Mouse (Mus musculus): ENCODE data around the gene Lin28a. TPM values are rescaled to one million over a fixed set of nuclear protein-coding genes. Genes with fewer than 3 reads are reported as not detected.

Gene Lin28a
- polyA plus RNA-seq, 1 experiment from 2014 or later: 3.4 TPM

DNA sequence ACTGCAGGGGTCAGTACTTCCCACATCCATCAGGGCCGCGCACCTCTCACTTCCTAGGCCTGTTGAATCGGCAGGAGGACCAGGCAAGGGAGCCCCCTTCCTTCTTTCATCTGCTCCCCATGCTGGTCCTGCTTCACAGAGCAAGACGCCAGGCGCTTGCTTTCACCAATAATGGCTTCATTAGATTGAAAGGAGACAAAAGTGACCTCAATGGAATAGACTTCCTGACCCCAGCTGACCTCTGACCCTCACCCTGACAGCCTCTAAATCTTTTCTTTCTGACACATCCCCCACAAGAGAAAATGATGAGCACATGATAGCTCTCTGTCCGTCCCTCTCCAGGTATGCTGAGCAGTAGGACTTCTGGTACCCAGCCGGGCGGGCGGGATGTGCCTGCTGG, 7.2 kb upstream of the Lin28a start:
- H3K9me3 ChIP-seq (ENCODE audit: control insufficient read depth, low read length): no peaks in the 10 kb centered on the region
- no peak overlapping the region for H3K9ac ChIP-seq (ENCODE audit: low read length)
- DNase-seq (ENCODE audit: low spot score) (no peak), ATAC-seq (ENCODE audit: insufficient read depth, low FRiP score, low TSS enrichment) (no peak)
- H3K27ac ChIP-seq (ENCODE audit: low read depth, low read length): no peak overlapping the region
- H3K27me3 ChIP-seq (ENCODE audit: control insufficient read depth, insufficient read depth, low read length): no peaks in the 10 kb centered on the region
- H3K4me2 ChIP-seq (ENCODE audit: low read depth): no peak overlapping the region
- H3K4me3 ChIP-seq (ENCODE audit: low read depth, low read length): no peak overlapping the region
- H3K4me1 ChIP-seq (ENCODE audit: control insufficient read depth, insufficient read depth, low read length): no peaks in the 10 kb centered on the region
- 34% methylated on average over 9 of the region's 9 CpGs for WGBS
- H3K36me3 ChIP-seq (ENCODE audit: control insufficient read depth, insufficient read depth, low read length): no peaks in the 10 kb centered on the region

DNA sequence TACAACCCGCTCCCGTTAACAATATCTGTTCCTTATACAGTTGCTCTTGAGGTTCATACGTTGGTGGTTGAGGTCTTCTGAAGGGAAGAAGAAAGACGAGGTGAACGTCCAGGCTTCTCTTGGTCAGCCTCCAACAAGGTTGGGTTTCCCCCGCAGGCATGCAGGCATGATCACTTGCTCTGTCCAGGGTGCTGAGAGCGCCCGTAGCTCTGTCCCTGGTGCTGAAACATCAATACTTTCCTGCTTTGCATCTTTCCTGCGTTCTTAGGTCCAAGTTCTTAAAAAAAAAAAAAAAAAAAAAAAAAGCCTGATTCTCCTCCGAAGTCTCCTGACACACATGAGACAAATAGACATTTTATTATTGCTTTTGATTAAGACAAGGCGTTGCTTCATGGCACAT, 2.0 kb upstream of the Lin28a start:
- DNase-seq (ENCODE audit: low spot score) (peak; percentile 77), ATAC-seq (ENCODE audit: insufficient read depth, low FRiP score, low TSS enrichment) (no peak)
- Histone ChIP-seq H3K36me3 (ENCODE audit: control insufficient read depth, insufficient read depth, low read length) (no peaks in the 10 kb centered on the region), H3K4me2 (ENCODE audit: low read depth) (peak overlapping the region; percentile 70), H3K4me1 (ENCODE audit: control insufficient read depth, insufficient read depth, low read length) (peaks cover 35% of the 10 kb centered on the region), H3K9ac (ENCODE audit: low read length) (no peak overlapping the region), H3K4me3 (ENCODE audit: low read depth, low read length) (no peak overlapping the region), H3K27me3 (ENCODE audit: control insufficient read depth, insufficient read depth, low read length) (no peaks in the 10 kb centered on the region), H3K9me3 (ENCODE audit: control insufficient read depth, low read length) (no peaks in the 10 kb centered on the region), H3K27ac (ENCODE audit: low read depth, low read length) (no peak overlapping the region)
- 5% methylated on average over 11 of the region's 11 CpGs for WGBS

DNA sequence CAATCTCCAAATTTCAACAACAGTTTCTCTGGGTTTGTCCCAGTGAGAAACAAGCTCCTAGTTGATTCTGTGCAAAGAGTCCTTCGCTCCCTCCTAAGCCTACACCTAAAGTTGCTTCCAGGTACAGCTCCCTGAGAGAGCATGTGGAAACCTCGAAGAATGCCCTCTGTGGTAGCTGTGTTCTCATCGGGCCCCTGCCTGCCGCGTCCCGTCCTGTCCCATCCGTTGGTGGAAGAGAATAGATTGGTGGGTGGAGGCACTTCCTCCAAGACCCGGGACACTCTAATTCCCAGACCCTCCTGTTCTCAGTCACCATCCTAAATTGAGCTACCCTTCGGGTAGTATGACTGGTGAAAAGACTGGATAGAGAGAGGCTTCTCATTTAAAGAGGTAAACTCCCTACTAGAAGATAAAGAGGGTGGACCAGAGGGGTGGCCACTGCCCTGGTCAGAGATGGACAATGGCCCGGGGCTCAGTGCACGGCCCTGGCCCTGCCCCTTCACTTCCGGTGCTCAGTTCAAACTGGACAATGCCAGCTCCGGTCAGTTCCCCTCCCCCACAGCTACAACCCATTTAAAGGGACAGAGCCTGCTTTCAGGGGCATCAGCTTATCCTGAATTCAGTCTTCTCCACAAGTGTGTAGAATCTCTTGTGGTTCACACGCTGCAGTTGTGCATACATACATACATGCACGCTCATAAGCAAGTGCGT, 1.2 kb upstream of the Lin28a start:
- ATAC-seq (ENCODE audit: insufficient read depth, low FRiP score, low TSS enrichment) (peak; percentile 48; the same call in 1 of the 2 replicates), DNase-seq (ENCODE audit: low spot score) (peak; percentile 74)
- Histone ChIP-seq H3K9ac (ENCODE audit: low read length) (peak overlapping the region; percentile 31; the same call in 1 of the 2 replicates), H3K27me3 (ENCODE audit: control insufficient read depth, insufficient read depth, low read length) (no peaks in the 10 kb centered on the region), H3K4me2 (ENCODE audit: low read depth) (peak overlapping the region; percentile 70), H3K27ac (ENCODE audit: low read depth, low read length) (peak overlapping the region; percentile 85), H3K9me3 (ENCODE audit: control insufficient read depth, low read length) (no peaks in the 10 kb centered on the region), H3K36me3 (ENCODE audit: control insufficient read depth, insufficient read depth, low read length) (no peaks in the 10 kb centered on the region), H3K4me1 (ENCODE audit: control insufficient read depth, insufficient read depth, low read length) (peaks cover 36% of the 10 kb centered on the region), H3K4me3 (ENCODE audit: low read depth, low read length) (peak overlapping the region; percentile 11)
- 2% methylated on average over 16 of the region's 16 CpGs for WGBS

DNA sequence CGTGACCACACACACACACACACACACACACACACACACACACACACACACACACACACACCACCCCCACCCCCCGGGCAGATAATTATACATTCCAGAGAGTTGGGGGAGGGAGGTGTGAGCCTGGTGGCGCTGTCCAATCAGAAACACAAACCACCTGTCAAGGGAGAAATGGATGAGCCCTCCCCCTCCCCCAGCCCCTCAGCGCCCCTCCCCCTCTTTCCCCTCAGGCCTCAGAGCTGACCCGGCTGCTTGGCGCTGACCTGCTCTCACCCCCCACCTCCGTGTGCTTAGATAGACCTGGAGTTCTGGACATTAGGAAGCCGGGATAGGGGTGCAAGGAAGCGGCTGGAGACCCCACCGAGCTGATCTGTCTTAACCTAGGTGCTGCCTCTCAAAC, 569 bp upstream of the Lin28a start:
- Histone ChIP-seq H3K36me3 (ENCODE audit: control insufficient read depth, insufficient read depth, low read length) (no peaks in the 10 kb centered on the region), H3K4me3 (ENCODE audit: low read depth, low read length) (peak overlapping the region; percentile 43), H3K4me1 (ENCODE audit: control insufficient read depth, insufficient read depth, low read length) (peaks cover 36% of the 10 kb centered on the region), H3K4me2 (ENCODE audit: low read depth) (peak overlapping the region; percentile 70), H3K27me3 (ENCODE audit: control insufficient read depth, insufficient read depth, low read length) (no peaks in the 10 kb centered on the region), H3K9ac (ENCODE audit: low read length) (peak overlapping the region; percentile 31; the same call in 1 of the 2 replicates), H3K9me3 (ENCODE audit: control insufficient read depth, low read length) (no peaks in the 10 kb centered on the region), H3K27ac (ENCODE audit: low read depth, low read length) (peak overlapping the region; percentile 85)
- peak; percentile 47; the same call in 1 of the 2 replicates for ATAC-seq (ENCODE audit: insufficient read depth, low FRiP score, low TSS enrichment)
- DNase-seq (ENCODE audit: low spot score): peak; percentile 69
- WGBS: 0% methylated on average over 8 of the region's 10 CpGs

DNA sequence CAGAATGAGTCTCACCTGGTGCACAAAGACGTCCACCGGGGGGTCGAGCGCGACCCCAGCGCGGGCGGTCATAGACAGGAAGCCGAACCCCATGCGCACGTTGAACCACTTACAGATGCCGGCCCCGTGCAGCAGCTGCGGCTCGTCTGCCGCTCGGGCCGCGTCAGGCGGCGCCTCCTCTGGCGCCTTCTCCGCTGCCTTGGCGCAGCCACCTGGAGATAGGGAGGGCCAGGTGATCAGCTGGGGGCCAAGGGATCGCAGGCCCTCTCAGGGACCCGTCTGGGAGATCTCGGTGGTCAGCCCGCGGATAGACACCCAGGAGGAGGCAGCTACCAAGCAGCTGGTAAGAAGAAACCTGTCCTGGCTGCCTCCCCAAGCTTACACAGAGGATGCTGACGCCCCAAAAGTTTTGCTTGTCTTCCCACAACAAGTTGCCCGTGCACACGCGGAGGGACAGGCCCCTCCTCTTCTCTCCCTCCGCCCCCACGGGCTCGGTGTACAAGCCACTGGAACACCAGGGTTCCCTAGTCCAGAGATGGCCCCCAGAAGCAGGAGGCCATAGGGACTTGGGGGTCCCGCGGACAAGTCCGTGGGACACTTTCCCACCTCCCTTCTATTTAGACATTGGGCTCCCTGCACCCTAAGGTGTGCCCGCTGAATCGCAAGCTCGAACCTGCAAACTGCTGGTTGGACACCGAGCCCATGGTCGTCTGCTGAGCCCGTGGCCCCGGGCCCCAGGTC, 433 bp downstream of the Lin28a start:
- H3K4me1 ChIP-seq (ENCODE audit: control insufficient read depth, insufficient read depth, low read length): peaks cover 36% of the 10 kb centered on the region
- no peaks in the 10 kb centered on the region for H3K36me3 ChIP-seq (ENCODE audit: control insufficient read depth, insufficient read depth, low read length)
- ATAC-seq (ENCODE audit: insufficient read depth, low FRiP score, low TSS enrichment) (no peak), DNase-seq (ENCODE audit: low spot score) (peak; percentile 56)
- no peaks in the 10 kb centered on the region for H3K27me3 ChIP-seq (ENCODE audit: control insufficient read depth, insufficient read depth, low read length)
- peak overlapping the region; percentile 43 for H3K4me3 ChIP-seq (ENCODE audit: low read depth, low read length)
- peak overlapping the region; percentile 70 for H3K4me2 ChIP-seq (ENCODE audit: low read depth)
- H3K9me3 ChIP-seq (ENCODE audit: control insufficient read depth, low read length): no peaks in the 10 kb centered on the region
- H3K9ac ChIP-seq (ENCODE audit: low read length): peak overlapping the region; percentile 39
- peak overlapping the region; percentile 70 for H3K27ac ChIP-seq (ENCODE audit: low read depth, low read length)
- under 1% methylated on average over 46 of the region's 46 CpGs for WGBS

DNA sequence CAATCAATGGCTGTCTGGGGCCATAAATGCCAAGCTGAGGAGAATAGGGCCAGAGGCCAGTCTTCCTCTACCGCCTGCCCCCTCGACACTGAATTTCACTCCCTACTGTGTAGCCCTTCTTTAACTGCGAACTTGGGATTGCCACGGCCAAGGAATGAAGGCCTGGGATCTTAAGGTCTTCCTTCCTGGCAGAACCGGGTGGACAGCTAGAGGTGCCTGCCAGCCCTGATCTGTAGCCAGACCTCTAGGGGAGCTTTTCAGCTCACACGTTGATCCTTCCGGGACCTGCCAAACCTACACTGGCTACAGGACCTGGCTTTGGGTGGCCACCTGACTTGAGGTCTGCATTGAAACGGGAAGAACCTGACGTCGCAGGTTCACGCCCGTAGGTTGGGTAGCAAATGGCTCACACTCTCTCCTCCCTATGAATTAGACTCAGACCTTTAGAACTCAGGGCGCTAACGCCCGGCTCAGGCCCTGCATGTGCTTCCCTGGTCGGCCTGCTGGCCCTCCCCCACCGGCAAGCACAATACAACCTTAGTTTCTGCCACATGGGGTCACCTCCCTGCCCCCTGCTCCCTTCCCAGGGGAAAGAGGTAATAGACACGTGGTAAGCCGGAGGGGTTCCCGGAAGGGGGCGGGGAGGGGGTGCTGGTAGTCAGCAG, 1.3 kb downstream of the Lin28a start:
- Histone ChIP-seq H3K27ac (ENCODE audit: low read depth, low read length) (peak overlapping the region; percentile 65), H3K36me3 (ENCODE audit: control insufficient read depth, insufficient read depth, low read length) (no peaks in the 10 kb centered on the region), H3K4me2 (ENCODE audit: low read depth) (peak overlapping the region; percentile 70), H3K9me3 (ENCODE audit: control insufficient read depth, low read length) (no peaks in the 10 kb centered on the region), H3K27me3 (ENCODE audit: control insufficient read depth, insufficient read depth, low read length) (no peaks in the 10 kb centered on the region), H3K4me3 (ENCODE audit: low read depth, low read length) (peak overlapping the region; percentile 43), H3K9ac (ENCODE audit: low read length) (peak overlapping the region; percentile 39), H3K4me1 (ENCODE audit: control insufficient read depth, insufficient read depth, low read length) (peaks cover 36% of the 10 kb centered on the region)
- WGBS: 1% methylated on average over 21 of the region's 21 CpGs
- DNase-seq (ENCODE audit: low spot score): peak; percentile 58
- no peak for ATAC-seq (ENCODE audit: insufficient read depth, low FRiP score, low TSS enrichment)

DNA sequence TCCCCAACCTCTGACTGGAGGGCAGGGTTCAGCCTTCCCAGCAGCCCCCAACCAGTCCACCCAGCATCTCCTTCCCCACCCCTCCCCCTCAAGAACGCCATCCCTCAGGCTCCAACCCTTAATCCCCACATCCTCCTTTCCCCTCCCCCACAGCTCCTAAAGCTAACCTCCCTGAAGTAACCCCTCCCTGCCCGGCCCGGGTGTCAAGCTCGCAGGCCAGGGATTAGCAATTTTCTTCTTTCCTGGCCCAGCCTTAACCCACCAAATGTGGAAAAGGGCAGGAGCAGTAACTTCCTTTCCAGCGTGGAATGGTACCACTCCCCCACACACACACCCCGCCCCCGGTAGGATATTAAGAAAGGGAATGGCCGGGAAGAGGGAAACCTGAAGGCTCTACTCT, 1.9 kb downstream of the Lin28a start:
- Histone ChIP-seq H3K4me1 (ENCODE audit: control insufficient read depth, insufficient read depth, low read length) (peaks cover 36% of the 10 kb centered on the region), H3K36me3 (ENCODE audit: control insufficient read depth, insufficient read depth, low read length) (no peaks in the 10 kb centered on the region), H3K27me3 (ENCODE audit: control insufficient read depth, insufficient read depth, low read length) (no peaks in the 10 kb centered on the region), H3K9ac (ENCODE audit: low read length) (peak overlapping the region; percentile 39; the same call in 1 of the 2 replicates), H3K27ac (ENCODE audit: low read depth, low read length) (peak overlapping the region; percentile 65), H3K4me2 (ENCODE audit: low read depth) (peak overlapping the region; percentile 70), H3K9me3 (ENCODE audit: control insufficient read depth, low read length) (no peaks in the 10 kb centered on the region), H3K4me3 (ENCODE audit: low read depth, low read length) (peak overlapping the region; percentile 43)
- 0% methylated on average over 8 of the region's 8 CpGs for WGBS
- ATAC-seq (ENCODE audit: insufficient read depth, low FRiP score, low TSS enrichment): no peak
- peak; percentile 44 for DNase-seq (ENCODE audit: low spot score)

DNA sequence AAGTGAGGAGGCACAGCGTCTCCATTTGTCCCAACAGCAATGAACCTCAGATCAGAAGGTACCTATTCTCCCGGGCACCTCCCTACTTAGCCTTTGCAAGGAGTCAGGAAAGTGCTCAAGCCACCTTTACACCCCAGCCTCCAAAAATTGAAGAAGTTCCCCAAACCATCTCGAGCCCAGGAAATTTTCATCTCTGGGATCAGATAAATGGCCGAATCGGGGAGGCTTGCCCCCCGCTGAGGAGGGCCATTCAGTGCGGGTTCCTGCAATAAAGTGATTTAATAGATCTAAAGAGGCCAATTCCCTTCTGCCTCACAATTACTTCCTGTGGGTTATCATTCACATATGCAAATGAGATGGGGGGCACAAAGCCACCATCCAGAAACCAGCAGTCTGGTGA, 2.4 kb downstream of the Lin28a start:
- 0 out of 2 replicates have a peak overlapping the region, but pooled peaks have one; percentile 22 for H3K9ac ChIP-seq (ENCODE audit: low read length)
- H3K27me3 ChIP-seq (ENCODE audit: control insufficient read depth, insufficient read depth, low read length): no peaks in the 10 kb centered on the region
- DNase-seq (ENCODE audit: low spot score) (no peak), ATAC-seq (ENCODE audit: insufficient read depth, low FRiP score, low TSS enrichment) (no peak)
- H3K4me2 ChIP-seq (ENCODE audit: low read depth): peak overlapping the region; percentile 70
- peaks cover 36% of the 10 kb centered on the region for H3K4me1 ChIP-seq (ENCODE audit: control insufficient read depth, insufficient read depth, low read length)
- WGBS: 3% methylated on average over 7 of the region's 7 CpGs
- H3K4me3 ChIP-seq (ENCODE audit: low read depth, low read length): no peak overlapping the region
- H3K27ac ChIP-seq (ENCODE audit: low read depth, low read length): no peak overlapping the region
- H3K9me3 ChIP-seq (ENCODE audit: control insufficient read depth, low read length): no peaks in the 10 kb centered on the region
- H3K36me3 ChIP-seq (ENCODE audit: control insufficient read depth, insufficient read depth, low read length): no peaks in the 10 kb centered on the region
